Mouse (Mus musculus) stomach, postnatal 0 days (tissue): ENCODE measurements around the gene Spata31d1a. TPM values are rescaled to one million over a fixed set of nuclear protein-coding genes. Genes with fewer than 3 reads are reported as not detected.

ENCODE experiments used
- ATAC-seq: fragments of 200-750 bp; cut with Nextera tagmentation; 2 replicates; pipeline ENCODE4 v1.8.0; 2017; ENCODE audit not compliant: low FRiP score, low TSS enrichment
- DNase-seq: peaks from one replicate; pipeline ENCODE4 v3.0.0-alpha.2; 2016; ENCODE audit warnings: low spot score
- H3K27ac ChIP-seq: fragments of 300-500 bp; sonication (generic); replicated peaks from 2 replicates; pipeline ENCODE4 v1.5.1; 2014; ENCODE audit warnings: mild to moderate bottlenecking, control low read depth
- H3K27me3 ChIP-seq: fragments of 300-500 bp; sonication (generic); 2 replicates; pipeline ENCODE4 v1.6.1; 2014; ENCODE audit warnings: low read length; ENCODE audit not compliant: control insufficient read depth, insufficient read depth
- H3K36me3 ChIP-seq: fragments of 300-500 bp; sonication (generic); 2 replicates; pipeline ENCODE4 v1.6.1; 2014; ENCODE audit warnings: low read length, mixed read lengths; ENCODE audit not compliant: control insufficient read depth, insufficient read depth
- H3K4me1 ChIP-seq: fragments of 300-500 bp; sonication (generic); replicated peaks from 2 replicates; pipeline ENCODE4 v1.6.1; 2014; ENCODE audit warnings: antibody characterized with exemption; ENCODE audit not compliant: control insufficient read depth, insufficient read depth
- H3K4me2 ChIP-seq: fragments of 300-500 bp; sonication (generic); replicated peaks from 2 replicates; pipeline ENCODE4 v1.6.1; 2014; ENCODE audit warnings: low read depth, mild to moderate bottlenecking, control low read depth, moderate library complexity
- H3K4me3 ChIP-seq: fragments of 300-500 bp; sonication (generic); 2 replicates; pipeline ENCODE4 v1.5.1; 2014; ENCODE audit warnings: low read depth, low read length, control low read depth
- H3K9ac ChIP-seq: fragments of 300-500 bp; sonication (generic); 2 replicates; pipeline ENCODE4 v1.6.1; 2014; ENCODE audit warnings: mild to moderate bottlenecking, low read length, control low read depth, mixed read lengths
- H3K9me3 ChIP-seq: fragments of 300-500 bp; sonication (generic); 2 replicates; pipeline ENCODE4 v1.6.1; 2016; ENCODE audit warnings: low read length; ENCODE audit not compliant: control insufficient read depth
- CTCF ChIP-seq: IDR thresholded peaks from 2 replicates; pipeline ENCODE4 v1.5.1; 2016; ENCODE audit warnings: antibody characterized with exemption, low read depth, mild to moderate bottlenecking, moderate library complexity
- EP300 ChIP-seq: optimal IDR thresholded peaks from 2 replicates; pipeline ENCODE3; 2016; ENCODE audit warnings: antibody characterized with exemption
- WGBS: fragments of 180-500 bp; shearing (Covaris S2); extraction: QIAGEN DNeasy Blood & Tissue Kit; methylation state at CpG from one replicate; pipeline ENCODE4 v1.1.7; 2014; 5-methylcytosine and 5-hydroxymethylcytosine counted together
- polyA plus RNA-seq: library from polyadenylated mRNA; unstranded; fragments of >200 nt; fragmentation: Nextera tagmentation; extraction: Ambion mirVana; gene quantifications from 2 replicates; pipeline ENCODE4 v1.2.1, GENCODE M21; 2015

The Spata31d1a gene
- polyA plus RNA-seq, 1 experiment from 2014 or later, result not detected

DNA sequence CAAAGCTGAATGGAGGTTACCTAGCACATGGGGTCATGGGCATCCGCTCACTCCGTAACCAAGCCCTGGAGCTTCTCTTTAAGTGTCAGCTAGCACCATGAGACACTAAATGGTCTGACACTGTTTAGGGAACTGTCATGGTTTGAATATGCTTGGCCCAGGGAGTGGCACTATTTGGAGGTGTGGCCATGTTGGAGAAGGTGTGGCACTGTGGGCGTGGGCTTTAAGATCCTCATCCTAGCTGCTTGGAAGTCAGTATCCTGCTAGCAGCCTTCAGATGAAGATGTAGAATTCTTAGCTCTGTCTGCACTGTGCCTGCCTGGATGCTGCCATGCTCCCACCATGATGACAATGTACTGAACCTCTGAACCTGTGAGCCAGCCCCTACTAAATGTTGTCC lies 49.8 kb downstream of the Spata31d1a start:
- no peak for TF ChIP-seq EP300
- TF ChIP-seq CTCF, result no peak
- Histone ChIP-seq H3K27me3 (no peaks in the 10 kb centered on the region), H3K9me3 (no peaks in the 10 kb centered on the region), H3K36me3 (peaks cover 7% of the 10 kb centered on the region; the same call in 1 of the 2 replicates), H3K9ac (no peak overlapping the region), H3K27ac (no peak overlapping the region), H3K4me1 (no peaks in the 10 kb centered on the region), H3K4me3 (no peak overlapping the region), H3K4me2 (no peak overlapping the region)
- ATAC-seq (no peak), DNase-seq (no peak)
- WGBS, result 98% methylated on average over 3 of the region's 3 CpGs

DNA sequence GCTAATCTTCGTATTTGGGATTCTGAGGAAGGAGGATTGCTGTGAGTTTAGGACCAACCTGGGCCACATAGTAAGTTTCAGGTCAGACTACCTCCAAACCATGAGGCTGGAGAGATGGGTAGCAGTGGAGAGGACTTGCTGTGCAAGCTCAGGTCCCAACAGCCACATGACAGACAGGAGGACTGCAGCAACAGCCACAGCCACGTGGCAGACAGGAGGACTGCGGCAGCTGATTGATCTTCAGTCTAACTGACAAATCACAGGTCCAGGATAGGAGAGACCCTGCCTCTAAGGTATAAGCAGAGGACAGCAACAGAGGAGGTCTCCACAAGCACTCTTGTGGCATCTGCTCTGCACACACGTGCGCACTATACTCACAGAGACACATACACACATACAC lies 52.3 kb downstream of the Spata31d1a start:
- no peak overlapping the region for H3K9ac ChIP-seq
- ATAC-seq, result no peak
- no peaks in the 10 kb centered on the region for H3K36me3 ChIP-seq
- H3K4me3 ChIP-seq, result no peak overlapping the region
- TF ChIP-seq CTCF (no peak), EP300 (no peak)
- no peak overlapping the region for H3K27ac ChIP-seq
- no peaks in the 10 kb centered on the region for H3K4me1 ChIP-seq
- no peak overlapping the region for H3K4me2 ChIP-seq
- no peak for DNase-seq
- H3K9me3 ChIP-seq, result no peaks in the 10 kb centered on the region
- H3K27me3 ChIP-seq, result no peaks in the 10 kb centered on the region
- 83% methylated on average over 5 of the region's 5 CpGs for WGBS

DNA sequence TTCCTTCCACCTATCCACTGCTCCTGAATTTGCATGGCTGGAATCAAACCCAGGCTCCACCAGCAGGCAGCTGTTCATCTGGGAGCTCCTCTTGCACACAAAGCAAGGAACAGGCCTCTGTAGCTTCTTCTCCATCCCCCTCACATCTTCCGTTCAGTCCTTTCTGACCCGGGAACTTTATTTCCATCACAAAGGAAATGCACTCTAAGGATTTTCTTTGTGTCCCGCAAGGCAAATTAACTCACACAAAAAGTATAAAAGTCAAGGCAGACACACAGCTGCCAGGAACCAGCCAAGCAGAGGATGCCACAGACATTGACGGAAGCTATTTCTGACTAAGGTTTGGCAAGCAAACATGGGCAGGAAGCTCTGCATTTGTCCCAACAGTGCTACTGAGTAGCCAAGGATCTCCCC lies 53.1 kb downstream of the Spata31d1a start:
- Histone ChIP-seq H3K36me3 (no peaks in the 10 kb centered on the region), H3K27ac (no peak overlapping the region), H3K4me3 (no peak overlapping the region), H3K4me1 (no peaks in the 10 kb centered on the region), H3K9ac (no peak overlapping the region), H3K27me3 (no peaks in the 10 kb centered on the region), H3K4me2 (no peak overlapping the region), H3K9me3 (no peaks in the 10 kb centered on the region)
- DNase-seq, result no peak
- TF ChIP-seq EP300, result no peak
- TF ChIP-seq CTCF, result no peak
- WGBS, result 69% methylated on average over 4 of the region's 4 CpGs
- no peak for ATAC-seq

DNA sequence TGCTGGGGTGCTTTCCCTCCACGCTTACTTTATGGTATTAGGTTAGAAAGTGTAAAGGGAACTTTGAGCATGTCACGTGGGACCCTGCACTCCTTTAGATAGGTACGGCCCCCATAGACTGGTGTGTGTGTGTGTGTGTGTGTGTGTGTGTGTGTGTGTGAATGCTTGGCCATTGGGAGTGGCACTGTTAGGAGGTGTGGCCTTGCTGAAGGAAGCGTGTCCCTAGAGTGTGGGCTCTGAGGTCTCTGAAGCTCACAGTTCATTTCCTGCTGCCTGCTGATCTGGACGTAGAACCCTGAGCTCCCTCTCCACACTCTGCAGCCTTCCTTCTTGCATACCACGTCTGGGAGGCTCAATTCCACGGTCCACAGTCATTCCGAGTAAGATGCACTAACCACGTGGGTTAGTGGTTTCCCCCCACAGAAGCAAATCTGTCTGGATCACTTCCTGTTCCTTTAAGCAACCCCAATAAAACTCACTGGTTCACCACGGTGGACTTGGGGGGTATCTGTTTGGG lies 53.8 kb downstream of the Spata31d1a start:
- Histone ChIP-seq H3K4me1 (no peaks in the 10 kb centered on the region), H3K9ac (no peak overlapping the region), H3K27ac (no peak overlapping the region), H3K36me3 (no peaks in the 10 kb centered on the region), H3K4me3 (no peak overlapping the region), H3K4me2 (no peak overlapping the region), H3K27me3 (no peaks in the 10 kb centered on the region), H3K9me3 (no peaks in the 10 kb centered on the region)
- TF ChIP-seq CTCF, result no peak
- no peak for TF ChIP-seq EP300
- ATAC-seq (0 out of 2 replicates have a peak, but pooled peaks have one; percentile 28), DNase-seq (no peak)
- 66% methylated on average over 10 of the region's 10 CpGs for WGBS

DNA sequence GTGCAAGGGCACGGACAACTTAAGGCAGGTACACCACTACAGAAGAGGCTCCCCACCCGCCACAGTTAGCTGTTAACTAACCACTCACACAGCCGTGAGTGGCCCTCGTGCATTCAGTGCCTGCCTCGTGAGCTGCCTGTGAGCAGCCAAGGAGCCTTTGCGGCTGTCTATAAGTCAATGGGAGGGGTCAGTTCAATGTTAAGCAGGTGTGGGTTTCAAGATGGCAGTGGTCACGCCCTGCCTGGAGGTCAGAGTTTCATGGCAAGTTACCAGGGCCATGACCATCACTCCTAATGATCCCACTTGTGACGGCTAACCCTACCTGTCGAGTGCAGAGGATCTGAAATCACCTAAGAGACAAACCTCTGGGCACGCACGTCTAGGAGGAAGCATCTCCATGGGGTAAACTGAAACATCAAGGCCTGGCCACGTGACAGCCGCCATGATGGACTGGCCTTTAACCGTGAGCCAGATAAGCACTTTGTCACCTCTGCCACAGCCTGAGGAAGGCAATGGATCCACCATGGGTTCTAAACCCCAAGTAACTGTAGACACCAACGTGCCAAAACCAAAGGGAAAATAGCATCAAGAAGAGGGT lies 54.3 kb downstream of the Spata31d1a start:
- H3K4me1 ChIP-seq, result no peaks in the 10 kb centered on the region
- no peaks in the 10 kb centered on the region for H3K36me3 ChIP-seq
- DNase-seq (no peak), ATAC-seq (no peak)
- no peak overlapping the region for H3K4me2 ChIP-seq
- TF ChIP-seq CTCF (no peak), EP300 (no peak)
- no peak overlapping the region for H3K27ac ChIP-seq
- no peak overlapping the region for H3K4me3 ChIP-seq
- H3K9me3 ChIP-seq, result no peaks in the 10 kb centered on the region
- WGBS, result 89% methylated on average over 15 of the region's 15 CpGs
- no peaks in the 10 kb centered on the region for H3K27me3 ChIP-seq
- H3K9ac ChIP-seq, result no peak overlapping the region

DNA sequence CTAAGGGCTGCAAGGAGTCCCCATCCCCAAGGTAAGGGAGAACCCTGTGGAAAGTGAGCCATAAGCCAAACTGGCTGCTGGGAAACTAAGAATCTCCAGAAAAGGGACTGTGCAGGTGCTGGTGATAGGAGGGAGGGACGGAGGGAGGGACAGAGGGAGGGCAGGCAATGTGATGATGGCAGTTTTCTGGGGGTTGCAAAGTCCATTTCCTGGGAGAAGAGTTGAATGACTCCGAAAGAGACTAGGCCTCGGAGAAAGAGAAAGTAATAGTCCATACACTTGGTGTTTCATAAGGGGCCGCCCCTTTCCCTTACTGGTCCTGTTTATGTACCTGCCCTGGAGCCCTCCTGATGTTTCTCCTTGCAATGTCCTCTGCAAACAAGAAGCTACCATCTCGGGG lies 55.7 kb downstream of the Spata31d1a start:
- TF ChIP-seq EP300, result no peak
- no peak for TF ChIP-seq CTCF
- ATAC-seq, result no peak

More for the DNA sequence above, 55.7 kb downstream of the Spata31d1a start:
- WGBS, result 81% methylated on average over 5 of the region's 5 CpGs
- no peak overlapping the region for H3K9ac ChIP-seq
- no peak overlapping the region for H3K4me3 ChIP-seq
- H3K27me3 ChIP-seq, result no peaks in the 10 kb centered on the region
- no peak overlapping the region for H3K27ac ChIP-seq
- H3K4me2 ChIP-seq, result no peak overlapping the region
- H3K9me3 ChIP-seq, result no peaks in the 10 kb centered on the region
- H3K4me1 ChIP-seq, result no peaks in the 10 kb centered on the region
- no peak for DNase-seq
- H3K36me3 ChIP-seq, result no peaks in the 10 kb centered on the region
